ENCODE assay signal across 13 mouse cellular contexts in genomic region chr15:27998621-27999359, GRCm38 (mm10). TPM values are rescaled to one million over a fixed set of nuclear protein-coding genes. Genes with fewer than 3 reads are reported as not detected.
DNase-seq lines count a peak whose midpoint lies in the region; ATAC-seq and TF ChIP-seq lines count a peak whose summit lies in the region.
"Had no signal": no experiment of that assay in that cellular context is flagged by ENCODE, and none has a peak within 500 bp of the region (broad histone marks: within the 10 kb centered on the region; RNA-seq: fewer than 3 reads in every experiment).

No protein-coding gene starts in this region.

- no peak overlapping the region for H3K9ac ChIP-seq in limb, embryonic 11.5 days (ENCODE audit: low read length)
- no peak overlapping the region for H3K9ac ChIP-seq in limb, embryonic 14.5 days (ENCODE audit: low read depth, low read length, severe bottlenecking)
- H3K9ac ChIP-seq: embryonic facial prominence, embryonic 12.5 days; liver, embryonic 13.5 days had no signal

- WGBS in limb, embryonic 11.5 days: 9% methylated on average over 8 of the region's 8 CpGs
- 11% methylated on average over 8 of the region's 8 CpGs for WGBS in limb, embryonic 10.5 days
- WGBS in limb, embryonic 14.5 days: 18% methylated on average over 8 of the region's 8 CpGs

- no peak overlapping the region for H3K4me3 ChIP-seq in limb, embryonic 11.5 days (ENCODE audit: low read depth, low read length)
- H3K4me3 ChIP-seq in limb, embryonic 10.5 days: no peak overlapping the region
- no peak overlapping the region for H3K4me3 ChIP-seq in limb, embryonic 14.5 days (replicated peaks; ENCODE audit: low read length)
- H3K4me3 ChIP-seq: embryonic facial prominence, embryonic 12.5 days; liver, embryonic 13.5 days had no signal

- H3K27ac ChIP-seq in limb, embryonic 11.5 days (replicated peaks; ENCODE audit: low read depth, low read length): no peak overlapping the region
- H3K27ac ChIP-seq in limb, embryonic 10.5 days: no peak overlapping the region
- H3K27ac ChIP-seq in limb, embryonic 14.5 days (replicated peaks; ENCODE audit: low read depth, low read length): no peak overlapping the region
- H3K27ac ChIP-seq: embryonic facial prominence, embryonic 12.5 days; liver, embryonic 13.5 days had no signal

- H3K9me3 ChIP-seq in limb, embryonic 11.5 days (ENCODE audit: control insufficient read depth, low read length): no peaks in the 10 kb centered on the region
- H3K9me3 ChIP-seq in limb, embryonic 10.5 days (replicated peaks): no peaks in the 10 kb centered on the region
- no peaks in the 10 kb centered on the region for H3K9me3 ChIP-seq in limb, embryonic 14.5 days (ENCODE audit: control insufficient read depth, low read length)
- H3K9me3 ChIP-seq: embryonic facial prominence, embryonic 12.5 days; liver, embryonic 13.5 days had no signal

- peak; percentile 26 for DNase-seq in cerebellum, adult 11 months
- DNase-seq in limb, embryonic 11.5 days (ENCODE audit: low spot score): peak; percentile 42
- DNase-seq in limb, embryonic 10.5 days (ENCODE audit: low spot score): no peak
- peak; percentile 47 for DNase-seq in forelimb bud, embryonic 11.5 days (ENCODE audit: low read depth, low spot score)
- no peak for DNase-seq in limb, embryonic 14.5 days (ENCODE audit: low spot score)
- no peak for DNase-seq in gastrocnemius, adult 8-10 months (ENCODE audit: low spot score in 2 of 2)
- DNase-seq in left cerebral cortex, postnatal 14 days (ENCODE audit: low spot score in 2 of 2): no peak
- DNase-seq: liver, embryonic 13.5 days had no signal

- no peaks in the 10 kb centered on the region for H3K36me3 ChIP-seq in limb, embryonic 11.5 days (ENCODE audit: control insufficient read depth, insufficient read depth, low read length)
- peaks cover 7% of the 10 kb centered on the region for H3K36me3 ChIP-seq in limb, embryonic 10.5 days
- H3K36me3 ChIP-seq in limb, embryonic 14.5 days (ENCODE audit: control insufficient read depth, insufficient read depth, low read length): no peaks in the 10 kb centered on the region
- H3K36me3 ChIP-seq: embryonic facial prominence, embryonic 12.5 days; liver, embryonic 13.5 days had no signal

- ATAC-seq in cerebellum, adult (ENCODE audit: insufficient number of reproducible peaks, low FRiP score, low TSS enrichment): no peak
- peak; percentile 4; the same call in 1 of the 2 replicates for ATAC-seq in limb, embryonic 11.5 days (ENCODE audit: insufficient number of reproducible peaks, low FRiP score, low TSS enrichment, low read depth)
- peak; percentile 3; the same call in 1 of the 2 replicates for ATAC-seq in limb, embryonic 14.5 days (ENCODE audit: low FRiP score, low read depth)
- ATAC-seq: intestine, postnatal 0 days; midbrain, embryonic 16.5 days had no signal

- intact Hi-C loops in left cerebral cortex, postnatal 14 days (cut with DNase I): no loop called here

- H3K4me1 ChIP-seq in limb, embryonic 11.5 days (ENCODE audit: control insufficient read depth, insufficient read depth, low read length): peaks cover 41% of the 10 kb centered on the region
- H3K4me1 ChIP-seq in limb, embryonic 10.5 days: peaks cover 87% of the 10 kb centered on the region
- H3K4me1 ChIP-seq in limb, embryonic 14.5 days (ENCODE audit: control insufficient read depth, insufficient read depth, low read length): peaks cover 38% of the 10 kb centered on the region

- TF ChIP-seq POLR2A in limb, embryonic 14.5 days (IDR thresholded peaks at IDR 0.05; ENCODE audit: borderline replicate concordance, extremely low read depth, insufficient read depth, insufficient read length): no peak

- no peak overlapping the region for H3K4me2 ChIP-seq in limb, embryonic 11.5 days (ENCODE audit: low read depth, severe bottlenecking)
- no peak overlapping the region for H3K4me2 ChIP-seq in limb, embryonic 14.5 days (replicated peaks; ENCODE audit: low read depth, low read length, severe bottlenecking)
- H3K4me2 ChIP-seq: embryonic facial prominence, embryonic 12.5 days; liver, embryonic 13.5 days had no signal

- H3K27me3 ChIP-seq in limb, embryonic 11.5 days (ENCODE audit: control insufficient read depth, insufficient read depth, low read length): no peaks in the 10 kb centered on the region
- H3K27me3 ChIP-seq in limb, embryonic 10.5 days (ENCODE audit: low read depth, poor library complexity, severe bottlenecking): no peaks in the 10 kb centered on the region
- no peaks in the 10 kb centered on the region for H3K27me3 ChIP-seq in limb, embryonic 14.5 days (ENCODE audit: control insufficient read depth, insufficient read depth, low read length)
- H3K27me3 ChIP-seq: embryonic facial prominence, embryonic 12.5 days; liver, embryonic 13.5 days; Patski had no signal

RNA-seq across cellular contexts. Expression of gene Trio, which starts 26.9 kb away (rescaled TPM):
- polyA plus RNA-seq in limb, embryonic 11.5 days (2014; fragmentation: Nextera tagmentation; extraction: Ambion mirVana): 63.1 and 64.8 TPM in 2 replicates
- polyA plus RNA-seq in limb, embryonic 10.5 days (2016; fragmentation: Nextera tagmentation; extraction: Ambion mirVana): 31.4 and 38.4 TPM in 2 replicates
- 230 and 262 TPM in 2 replicates for polyA plus RNA-seq in limb, embryonic 14.5 days (2012; rRNA removed)
- polyA plus RNA-seq in limb, embryonic 14.5 days (2014; fragmentation: Nextera tagmentation; extraction: Ambion mirVana): 78.7 and 86.7 TPM in 2 replicates
- total RNA-seq in gastrocnemius, adult 8-10 months (2022): 10 to 100 TPM; 24.6 to 29.0 (median 27.1) TPM
- total RNA-seq in left cerebral cortex, postnatal 14 days (2021): 100 to 1,000 TPM; 185 to 195 TPM

Comparison
In these comparisons a context has a peak if more than half of its experiments do, and no peak if none do; other contexts are left out.
1. DNase-seq: peak in cerebellum, adult 11 months (single experiment), limb, embryonic 11.5 days (single experiment) and forelimb bud, embryonic 11.5 days (single experiment); none in limb, embryonic 10.5 days (single experiment), limb, embryonic 14.5 days (single experiment), gastrocnemius, adult 8-10 months (0 of 2) and left cerebral cortex, postnatal 14 days (0 of 2).